Mouse (Mus musculus): ENCODE results near the gene Foxk1.

GRCm38 (mm10) chr5:142409169-142409568 is 7.9 kb downstream of the Foxk1 start:
- no peak for TF ChIP-seq CTCF (IDR thresholded peaks at IDR 0.05; ENCODE audit: low read depth)
- no peak for TF ChIP-seq EP300 (IDR thresholded peaks at IDR 0.05; ENCODE audit: low read depth)
